Mouse (Mus musculus) heart, embryonic 15.5 days (tissue): ENCODE data around the gene Utrn. TPM values are rescaled to one million over a fixed set of nuclear protein-coding genes. Genes with fewer than 3 reads are reported as not detected.

Experiments
- ATAC-seq: fragments of 200-750 bp; cut with Nextera tagmentation; replicated peaks from 2 replicates; pipeline ENCODE4 v1.8.0; 2017; ENCODE audit warnings: low read depth, moderate TSS enrichment; ENCODE audit not compliant: insufficient number of reproducible peaks, insufficient read depth, low FRiP score
- H3K27ac ChIP-seq: fragments of 300-500 bp; sonication (generic); 2 replicates; pipeline ENCODE4 v1.5.1; 2015; ENCODE audit warnings: mild to moderate bottlenecking, inconsistent platforms
- H3K27me3 ChIP-seq: fragments of 300-500 bp; sonication (generic); 2 replicates; pipeline ENCODE4 v1.6.1; 2015; ENCODE audit warnings: inconsistent platforms
- H3K36me3 ChIP-seq: fragments of 300-500 bp; sonication (generic); 2 replicates; pipeline ENCODE4 v1.6.1; 2015; ENCODE audit warnings: mild to moderate bottlenecking, inconsistent platforms
- H3K4me1 ChIP-seq: fragments of 300-500 bp; sonication (generic); replicated peaks from 2 replicates; pipeline ENCODE4 v1.6.1; 2015; ENCODE audit warnings: inconsistent platforms
- H3K4me2 ChIP-seq: fragments of 300-500 bp; sonication (generic); 2 replicates; pipeline ENCODE4 v1.6.1; 2015; ENCODE audit warnings: inconsistent platforms, mild to moderate bottlenecking, moderate library complexity
- H3K4me3 ChIP-seq: fragments of 300-500 bp; sonication (generic); 2 replicates; pipeline ENCODE4 v1.5.1; 2015; ENCODE audit warnings: mild to moderate bottlenecking, inconsistent platforms
- H3K9ac ChIP-seq: fragments of 300-500 bp; sonication (generic); 2 replicates; pipeline ENCODE4 v1.6.1; 2015; ENCODE audit warnings: mild to moderate bottlenecking, inconsistent platforms
- H3K9me3 ChIP-seq: fragments of 300-500 bp; sonication (generic); replicated peaks from 2 replicates; pipeline ENCODE4 v1.6.1; 2016; ENCODE audit warnings: inconsistent platforms
- WGBS: fragments of 180-500 bp; shearing (Covaris S2); methylation state at CpG from one replicate; pipeline ENCODE4 v1.1.7; 2015; ENCODE audit warnings: mixed read lengths; 5-methylcytosine and 5-hydroxymethylcytosine counted together
- polyA plus RNA-seq: library from polyadenylated mRNA; unstranded; fragments of >200 nt; fragmentation: Nextera tagmentation; extraction: Ambion mirVana; gene quantifications from 2 replicates; pipeline ENCODE4 v1.2.1, GENCODE M21; 2015

The Utrn gene
- polyA plus RNA-seq, 1 experiment from 2014 or later, result 58.8 TPM

DNA sequence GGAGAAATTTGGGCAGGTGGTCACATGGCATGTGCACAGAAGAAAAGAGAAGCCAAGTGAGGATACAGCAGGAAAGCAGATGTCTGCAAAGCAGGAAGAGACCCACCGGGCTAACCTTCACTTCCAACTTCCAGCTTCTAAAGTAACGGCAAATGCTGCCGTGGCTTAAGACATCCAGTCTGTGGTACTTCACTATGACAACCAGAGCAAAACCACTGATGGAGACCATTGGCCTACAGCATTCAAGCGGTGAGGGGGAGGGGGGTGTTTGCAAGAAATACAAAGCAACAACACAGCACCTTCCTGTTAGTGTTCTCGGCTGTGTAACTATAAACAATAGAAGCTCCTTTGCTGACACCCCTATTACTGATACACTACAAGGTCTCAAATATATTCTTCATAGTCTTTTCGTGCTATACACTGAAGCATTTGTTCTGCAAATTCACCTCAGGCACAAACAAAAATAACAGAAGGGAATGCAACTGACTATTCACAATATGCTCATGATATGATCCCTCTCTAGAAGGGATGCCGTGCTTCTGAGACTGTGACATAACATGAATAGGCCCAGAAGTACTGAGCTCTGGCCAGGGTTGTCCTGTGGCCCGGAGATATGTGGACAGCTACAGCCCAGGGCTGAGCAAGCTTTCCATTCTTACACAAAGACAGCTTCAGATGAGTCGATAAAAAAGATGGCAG lies 530.0 kb downstream of the Utrn start:
- H3K4me3 ChIP-seq, result no peak overlapping the region
- no peaks in the 10 kb centered on the region for H3K9me3 ChIP-seq
- H3K27ac ChIP-seq, result no peak overlapping the region
- no peaks in the 10 kb centered on the region for H3K4me1 ChIP-seq
- H3K9ac ChIP-seq, result no peak overlapping the region
- WGBS, result 77% methylated on average over 9 of the region's 9 CpGs
- no peak overlapping the region for H3K4me2 ChIP-seq
- no peaks in the 10 kb centered on the region for H3K27me3 ChIP-seq
- no peak for ATAC-seq
- no peaks in the 10 kb centered on the region for H3K36me3 ChIP-seq

Other genes with a start within 250 kb of the Utrn start
- 3.5 and 5.9 TPM in 2 replicates for gene Stx11, start 94.9 kb upstream of the Utrn start, polyA plus RNA-seq
- gene Sf3b5, start 136.0 kb upstream of the Utrn start, polyA plus RNA-seq, result 25.1 TPM in 2 replicates
- gene Plagl1, start 191.1 kb upstream of the Utrn start, polyA plus RNA-seq, result 165 and 200 TPM in 2 replicates